Mouse (Mus musculus): ENCODE measurements around the gene Dmpk. TPM values are rescaled to one million over a fixed set of nuclear protein-coding genes. Genes with fewer than 3 reads are reported as not detected.

Gene Dmpk
- total and polyA plus RNA-seq, 3 experiments = 0.30 to 0.56 (median 0.36) TPM

DNA sequence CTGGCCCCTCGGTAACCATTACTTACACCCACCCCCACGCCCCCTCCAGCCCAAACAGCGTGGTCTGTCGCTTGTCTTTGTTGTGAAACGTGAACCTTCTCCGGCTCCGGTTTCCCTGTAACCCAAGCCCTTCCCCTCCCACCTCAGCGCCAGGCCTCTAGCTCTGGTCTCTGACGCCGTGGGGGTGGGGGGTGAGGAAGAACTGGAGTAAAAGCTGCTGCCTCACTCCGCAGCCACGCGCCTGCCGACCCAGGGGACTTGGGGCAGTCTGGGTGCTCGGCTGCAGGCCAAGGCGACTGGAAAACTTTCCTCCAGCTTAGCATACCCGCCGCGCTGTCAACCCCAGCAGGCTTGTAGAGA, 12.1 kb downstream of the Dmpk start:
- H3K36me3 ChIP-seq (replicated peaks in 1 of 2; ENCODE audit: control insufficient read depth in 1 of 2, insufficient read depth in 1 of 2, low read length in 1 of 2) = no peaks in the 10 kb centered on the region
- H3K27ac ChIP-seq (ENCODE audit: insufficient read depth, low read depth) = no peak overlapping the region
- peaks cover 5 to 25% of the 10 kb centered on the region in 2 experiments; a peak in 3 of 4 replicates for H3K4me1 ChIP-seq (ENCODE audit: control insufficient read depth in 1 of 2, insufficient read depth in 2 of 2)
- no peaks in the 10 kb centered on the region for H3K79me2 ChIP-seq (replicated peaks; ENCODE audit: control insufficient read depth, extremely low read depth, insufficient read depth, poor library complexity, severe bottlenecking)
- peak overlapping the region in 2 of 3 experiments; percentile 20 to 72 for H3K4me3 ChIP-seq (replicated peaks in 1 of 3; ENCODE audit: low read depth in 2 of 3, low read length in 2 of 3, poor library complexity in 1 of 3)
- TF ChIP-seq RAD21 (IDR thresholded peaks at IDR 0.05; ENCODE audit: low read depth, low read length) (no peak), MXI1 (IDR thresholded peaks at IDR 0.05; ENCODE audit: low read depth, low read length) (no peak), MAZ (IDR thresholded peaks at IDR 0.05; ENCODE audit: low read depth, low read length) (no peak), UBTF (IDR thresholded peaks at IDR 0.05; ENCODE audit: low read depth, low read length) (no peak), GABPA (IDR thresholded peaks at IDR 0.05; ENCODE audit: insufficient replicate concordance, low read depth, low read length) (no peak), MEF2A (IDR thresholded peaks at IDR 0.05; ENCODE audit: borderline replicate concordance, low read depth, low read length) (no peak), RCOR1 (conservative IDR thresholded peaks at IDR 0.05; ENCODE audit: low read depth, low read length) (no peak), MAX (IDR thresholded peaks at IDR 0.05; ENCODE audit: low read length) (no peak), ZC3H11A (IDR thresholded peaks at IDR 0.05; ENCODE audit: low read depth, low read length) (no peak), MAFK (IDR thresholded peaks at IDR 0.05; ENCODE audit: insufficient replicate concordance, low read length) (no peak), POLR2A (IDR thresholded peaks at IDR 0.05; ENCODE audit: low read depth, low read length) (no peak), E2F4 (IDR thresholded peaks at IDR 0.05; ENCODE audit: insufficient replicate concordance, low read depth, low read length) (no peak), CHD1 (IDR thresholded peaks at IDR 0.05; ENCODE audit: low read depth, low read length) (no peak), HCFC1 (IDR thresholded peaks at IDR 0.05; ENCODE audit: low read depth, low read length) (no peak), EP300 (IDR thresholded peaks at IDR 0.05; ENCODE audit: low read length) (0 out of 2 replicates have a peak, but pooled peaks have one; percentile 11), KAT2A (IDR thresholded peaks at IDR 0.05; ENCODE audit: insufficient replicate concordance, low read length) (no peak), MYC (IDR thresholded peaks at IDR 0.05; ENCODE audit: low read depth, low read length) (no peak), TCF12 (IDR thresholded peaks at IDR 0.05; ENCODE audit: low read depth, low read length) (0 out of 2 replicates have a peak, but pooled peaks have one; percentile 22), SIN3A (IDR thresholded peaks at IDR 0.05; ENCODE audit: low read length) (no peak), USF1 (IDR thresholded peaks at IDR 0.05; ENCODE audit: low read depth, low read length) (no peak), IRF4 (IDR thresholded peaks at IDR 0.05; ENCODE audit: low read depth, low read length) (no peak; the same call in 1 of the 2 replicates), ELF1 (IDR thresholded peaks at IDR 0.05; ENCODE audit: low read depth, low read length) (no peak), ETS1 (conservative IDR thresholded peaks at IDR 0.05; ENCODE audit: low read depth, low read length) (0 out of 2 replicates have a peak, but pooled peaks have one; percentile 7), USF2 (conservative IDR thresholded peaks at IDR 0.05; ENCODE audit: low read depth, low read length) (no peak), CTCF (conservative IDR thresholded peaks at IDR 0.05 in 1 of 2, IDR thresholded peaks at IDR 0.05 in 1 of 2; ENCODE audit: low read depth in 2 of 2, low read length in 2 of 2) (no peak), SMC3 (IDR thresholded peaks at IDR 0.05; ENCODE audit: low read depth, low read length) (no peak), JUND (conservative IDR thresholded peaks at IDR 0.05; ENCODE audit: low read depth, low read length) (no peak), CHD2 (IDR thresholded peaks at IDR 0.05; ENCODE audit: low read length) (0 out of 2 replicates have a peak, but pooled peaks have one; percentile 13), ZNF384 (IDR thresholded peaks at IDR 0.05; ENCODE audit: low read depth, low read length) (no peak), NRF1 (IDR thresholded peaks at IDR 0.05; ENCODE audit: low read depth, low read length) (no peak), TBP (conservative IDR thresholded peaks at IDR 0.05; ENCODE audit: low read depth, low read length) (no peak), NELFE (IDR thresholded peaks at IDR 0.05; ENCODE audit: low read depth, low read length) (no peak), BHLHE40 (IDR thresholded peaks at IDR 0.05; ENCODE audit: low read depth, low read length) (peak; percentile 47; the same call in 1 of the 2 replicates), POLR2AphosphoS2 (IDR thresholded peaks at IDR 0.05; ENCODE audit: low read depth, low read length) (no peak), ZKSCAN1 (IDR thresholded peaks at IDR 0.05; ENCODE audit: borderline replicate concordance, low read depth, low read length) (no peak), ZMIZ1 (IDR thresholded peaks at IDR 0.05; ENCODE audit: low read depth, low read length) (no peak), PAX5 (IDR thresholded peaks at IDR 0.05; ENCODE audit: low read length) (no peak), JUN (IDR thresholded peaks at IDR 0.05; ENCODE audit: insufficient read depth, low read depth, low read length) (no peak)
- dilution Hi-C loops (cut with MboI; ENCODE audit: extremely low pct_ligation_motif_present, extremely low pct_unique_long_range_greater_than_20kb, low sequenced_read_pairs) (no loop called here), in situ Hi-C loops (cut with MboI; ENCODE audit: low pct_ligation_motif_present, low pct_unique_long_range_greater_than_20kb, low sequenced_read_pairs) (no loop called here)
- H3K9me3 ChIP-seq (replicated peaks; ENCODE audit: low read length) = no peaks in the 10 kb centered on the region
- peak overlapping the region; percentile 87; the same call in 1 of the 2 replicates for H3K9ac ChIP-seq (ENCODE audit: insufficient read depth, low read depth)
- H3K4me2 ChIP-seq (ENCODE audit: insufficient read depth, low read depth, poor library complexity, severe bottlenecking) = peak overlapping the region; percentile 67
- peaks cover 82% of the 10 kb centered on the region for H3K27me3 ChIP-seq (replicated peaks)
- DNase-seq (ENCODE audit: extremely low read depth) = no peak

All from CH12.LX (cell line).